Mouse (Mus musculus) right cerebral cortex, postnatal 14 days (tissue): ENCODE measurements at regions not wholly inside any gene's neighbourhood (a gene's known extent, or its start where the extent isn't known, plus 50 kb on each side); places are given as distances from the start of the nearest gene placed in this dataset.

Experiments used
- DNase-seq: peaks from one replicate; pipeline ENCODE4 v3.0.0; 2022

DNA sequence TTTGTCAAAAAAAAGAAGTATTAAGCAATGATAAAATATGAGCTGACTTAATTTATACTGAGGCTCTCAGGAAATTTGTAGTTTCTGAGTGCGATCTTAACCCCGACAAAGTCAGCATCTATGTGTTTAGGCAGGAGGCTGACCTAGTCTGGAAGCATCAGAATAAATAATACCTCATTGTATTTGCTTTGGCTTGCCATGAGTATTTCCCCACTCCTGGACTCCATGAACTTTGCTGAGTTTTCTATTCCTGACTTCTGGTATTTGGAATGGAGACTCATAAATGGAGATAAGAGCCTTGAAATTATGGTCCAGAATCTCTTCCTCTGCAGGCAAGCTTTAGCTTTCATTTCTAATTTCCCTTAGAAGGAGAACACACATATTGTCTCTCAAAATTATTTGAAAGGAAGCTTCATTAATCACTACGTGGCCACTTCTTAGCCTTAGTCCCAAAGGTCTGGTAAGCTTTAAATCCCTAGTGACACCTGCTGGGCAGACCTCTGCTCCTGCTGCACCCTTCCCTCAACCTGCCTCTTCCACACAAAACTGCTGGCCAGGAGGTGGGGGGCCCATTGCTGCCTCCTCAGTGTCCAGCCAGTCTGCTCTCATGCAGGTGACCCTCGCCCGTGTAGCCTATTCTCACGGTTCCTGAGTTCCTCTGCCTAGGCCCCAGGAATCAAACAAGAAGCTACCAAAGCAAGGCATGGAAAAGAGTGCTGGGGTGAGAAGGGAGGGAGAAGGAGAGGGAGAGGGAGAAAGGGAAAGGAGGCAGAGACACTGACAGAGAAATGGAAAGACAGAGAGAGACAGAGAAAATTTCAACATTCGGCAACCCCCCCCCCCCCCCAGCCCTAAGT is 173.6 kb upstream of the Klf12 start:
- no peak for DNase-seq

GRCm38 (mm10) chr14:100446130-100446529 is 161.7 kb upstream of the Klf12 start:
- DNase-seq = no peak

DNA sequence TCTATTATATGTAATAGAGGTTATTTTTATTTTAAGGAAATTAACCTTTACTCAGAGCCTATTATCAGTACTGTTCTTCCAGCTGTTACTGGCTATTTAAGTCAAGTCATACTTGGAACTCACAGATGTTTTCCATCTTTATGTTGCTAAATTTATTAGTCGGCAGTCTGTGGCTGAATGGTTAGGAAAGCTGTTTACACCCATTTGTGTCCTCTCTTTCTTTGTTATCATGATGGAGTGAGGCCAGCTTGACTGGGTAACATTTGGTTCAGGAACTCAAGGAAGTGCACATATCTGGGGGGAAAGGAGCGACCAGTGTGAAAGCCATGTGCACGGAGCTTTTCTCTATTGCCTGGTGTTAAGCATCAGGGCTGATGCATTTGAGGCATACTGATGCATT is 160.4 kb upstream of the Klf12 start:
- DNase-seq = no peak

DNA sequence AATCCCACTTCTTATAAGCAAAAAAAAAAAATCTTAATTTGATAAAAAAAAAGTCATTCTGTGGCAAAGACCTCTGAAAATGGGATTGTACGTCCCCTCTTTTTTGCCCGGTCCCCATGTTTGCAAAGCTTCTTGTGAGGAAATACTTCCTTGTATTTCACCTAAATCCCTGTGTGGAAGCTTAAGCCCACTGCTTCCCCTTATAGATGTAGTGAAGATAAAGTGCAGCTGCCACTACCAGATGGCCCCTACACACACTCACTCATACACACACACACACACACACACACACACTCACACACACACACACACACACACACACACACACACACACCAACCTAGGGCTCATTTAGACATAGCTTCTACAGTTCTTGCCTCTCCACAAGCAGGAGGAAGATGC is 159.6 kb upstream of the Klf12 start:
- no peak for DNase-seq

DNA sequence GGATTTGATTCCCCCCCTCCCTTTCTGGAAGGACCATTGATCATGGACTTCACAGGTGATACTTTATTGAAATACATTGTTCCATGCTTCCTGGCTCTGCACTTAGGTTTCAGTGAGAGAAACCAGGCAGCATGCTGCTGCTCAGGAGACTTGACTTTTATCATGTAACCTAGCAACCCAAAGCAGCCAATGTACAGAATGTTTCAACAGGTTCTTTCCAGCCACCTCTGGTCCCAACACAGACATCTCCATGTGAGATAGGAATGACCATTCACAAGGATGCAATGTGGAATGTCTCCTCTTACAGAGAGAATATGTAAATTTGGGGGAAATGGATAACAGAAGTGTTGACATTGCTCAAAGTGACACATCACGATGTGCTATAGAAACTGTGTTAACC is 153.1 kb upstream of the Klf12 start:
- DNase-seq = no peak

GRCm38 (mm10) chr14:100429662-100430061 is 145.2 kb upstream of the Klf12 start:
- no peak for DNase-seq

- no peak for DNase-seq
These were observed 141.9 kb upstream of the Klf12 start for GRCm38 (mm10) chr14:100426399-100426798.

GRCm38 (mm10) chr14:100423790-100424189 is 139.3 kb upstream of the Klf12 start:
- no peak for DNase-seq

GRCm38 (mm10) chr14:100421666-100422065 is 137.2 kb upstream of the Klf12 start:
- no peak for DNase-seq

- no peak for DNase-seq
These were observed 130.6 kb upstream of the Klf12 start for GRCm38 (mm10) chr14:100415099-100415498.

DNA sequence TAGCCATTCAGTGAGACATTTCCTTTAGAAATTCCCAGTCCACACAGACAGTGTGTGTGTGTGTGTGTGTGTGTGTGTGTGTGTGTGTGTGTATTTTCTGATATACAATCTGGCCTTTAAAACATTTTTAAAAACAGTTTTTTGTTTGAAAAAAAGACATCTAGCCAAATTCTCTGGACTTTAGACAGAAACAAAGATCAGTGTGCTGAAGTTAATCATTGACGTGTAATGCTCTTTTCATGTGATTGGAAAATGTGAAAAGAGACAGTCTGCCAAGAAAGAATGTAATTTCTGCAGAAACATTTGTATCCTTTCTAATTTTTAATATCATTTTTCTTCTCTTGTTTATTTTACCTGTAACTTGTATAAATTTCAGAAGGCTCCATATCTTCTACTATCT is 127.7 kb upstream of the Klf12 start:
- DNase-seq = no peak

DNA sequence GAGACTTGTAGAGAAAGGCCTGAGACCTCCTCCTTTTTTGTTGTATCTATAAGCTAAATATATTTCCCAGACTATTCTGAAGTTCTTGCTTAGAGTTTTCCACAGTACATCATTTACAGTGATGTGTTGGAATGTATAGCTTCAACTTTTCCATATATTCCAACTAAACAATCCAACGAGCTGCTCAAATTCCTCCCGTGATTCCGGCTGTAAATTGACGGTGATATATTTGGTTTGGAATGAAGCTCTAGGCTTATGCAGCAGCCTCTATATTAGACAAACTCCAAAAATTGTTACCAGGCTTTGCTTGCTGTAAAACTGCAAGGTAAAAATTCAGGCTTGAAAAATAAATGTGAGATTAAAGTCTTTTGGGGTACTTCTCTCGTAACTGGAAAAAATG is 112.7 kb upstream of the Klf12 start:
- DNase-seq = no peak

GRCm38 (mm10) chr14:100375218-100375983 is 90.9 kb upstream of the Klf12 start:
- DNase-seq = no peak

DNA sequence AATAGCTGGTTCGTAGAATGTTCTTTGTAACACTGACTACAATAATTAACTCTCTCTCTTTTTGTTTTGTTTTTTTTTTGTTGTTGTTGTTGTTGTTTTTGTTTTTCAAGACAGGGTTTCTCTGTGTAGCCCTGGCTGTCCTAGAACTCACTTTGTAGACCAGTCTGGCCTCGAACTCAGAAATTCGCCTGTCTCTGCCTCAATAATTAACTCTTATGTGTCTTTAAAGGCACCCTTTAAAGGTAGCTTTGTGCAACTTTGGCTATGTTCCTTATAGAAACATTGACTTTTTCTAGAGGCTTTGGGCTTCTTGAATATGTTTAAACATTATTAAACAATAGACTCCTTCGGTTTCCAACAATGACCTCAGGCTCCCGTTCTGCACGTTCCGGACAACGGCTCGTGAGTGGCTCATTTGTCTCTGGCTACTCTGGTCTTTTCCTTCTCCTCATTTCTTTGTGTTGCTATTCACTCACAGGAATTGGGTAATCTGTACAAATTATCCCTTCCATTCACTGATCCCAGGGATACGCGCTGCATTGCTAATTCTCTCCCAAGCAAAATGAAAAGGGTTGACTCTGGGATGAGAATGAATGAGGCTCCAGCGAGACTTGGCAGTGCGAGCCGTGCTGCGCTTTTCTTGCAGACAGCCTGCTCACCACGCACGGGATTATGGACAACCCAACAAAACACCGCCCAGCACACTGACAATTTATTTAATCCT is 90.2 kb upstream of the Klf12 start:
- DNase-seq = peak; percentile 33

DNA sequence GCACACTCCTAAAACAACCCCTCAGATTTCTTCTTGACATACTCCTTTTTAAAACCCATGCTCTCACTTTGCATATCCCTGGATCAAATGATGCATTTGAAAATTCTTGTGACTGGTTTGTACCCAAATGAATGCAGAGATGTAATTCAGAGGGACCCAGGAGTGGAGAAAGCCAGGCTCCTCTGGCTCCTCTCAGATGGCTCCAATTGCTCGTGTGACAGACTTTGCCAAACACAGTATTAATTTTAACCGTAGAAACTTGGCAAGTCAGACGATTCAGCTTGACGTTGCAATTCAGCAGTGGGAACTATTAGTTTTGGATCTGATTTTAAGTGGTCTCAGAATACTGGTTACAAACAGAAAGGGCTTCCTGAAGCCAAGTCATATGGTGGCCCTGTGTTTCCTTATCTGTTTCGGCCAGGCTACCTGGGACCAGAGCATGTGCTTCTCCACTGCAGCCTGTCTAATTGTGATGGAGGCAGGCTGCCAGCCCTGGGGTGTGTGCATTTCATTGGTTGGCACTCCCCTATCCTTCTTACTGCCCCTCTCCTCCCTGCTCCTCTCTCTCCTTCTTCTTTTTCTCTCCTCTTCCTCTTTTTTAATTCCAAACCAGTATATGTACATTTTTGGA is 81.9 kb upstream of the Klf12 start:
- DNase-seq = no peak

DNA sequence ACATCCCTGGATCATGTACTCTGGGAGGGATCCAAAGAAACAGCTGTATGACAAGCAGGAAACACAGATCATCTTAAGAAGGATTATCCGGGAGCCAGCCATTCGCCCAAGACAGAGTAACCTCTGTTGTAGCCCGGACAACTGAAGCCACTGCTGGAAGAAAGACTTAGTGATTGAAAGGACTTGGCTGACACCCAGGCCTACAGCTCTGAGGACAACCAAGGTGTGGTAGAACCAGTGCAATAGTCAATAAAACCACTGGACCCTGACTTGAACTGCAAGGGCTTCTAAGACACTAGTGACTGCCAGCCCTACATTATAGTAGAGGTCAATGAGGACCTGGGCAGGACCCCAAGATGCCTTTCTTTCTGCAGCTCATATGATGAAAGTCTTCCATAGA is 78.3 kb upstream of the Klf12 start:
- no peak for DNase-seq

GRCm38 (mm10) chr14:100361346-100362029 is 77.0 kb upstream of the Klf12 start:
- DNase-seq = no peak

DNA sequence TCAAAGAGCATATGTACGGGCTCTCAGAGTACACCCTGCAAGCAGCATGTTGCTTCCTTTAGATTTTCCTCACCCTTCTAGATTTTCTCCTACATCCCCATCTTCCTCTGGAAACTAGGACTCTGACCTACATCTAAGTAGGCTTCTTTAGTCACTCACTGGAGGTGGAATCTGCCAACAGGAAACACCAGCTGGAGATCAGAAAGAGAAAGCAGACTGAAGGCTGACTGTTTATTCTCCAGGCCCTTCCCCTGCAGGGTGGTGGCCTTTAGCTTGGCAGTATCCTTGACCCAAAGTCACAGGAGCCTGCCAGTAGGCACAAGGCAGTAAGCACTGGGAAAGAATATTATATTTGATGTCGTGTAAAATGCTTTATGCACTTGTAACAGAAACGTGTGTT is 75.4 kb upstream of the Klf12 start:
- no peak for DNase-seq

- no peak for DNase-seq
These were observed 72.7 kb upstream of the Klf12 start for GRCm38 (mm10) chr14:100357131-100357530.

DNA sequence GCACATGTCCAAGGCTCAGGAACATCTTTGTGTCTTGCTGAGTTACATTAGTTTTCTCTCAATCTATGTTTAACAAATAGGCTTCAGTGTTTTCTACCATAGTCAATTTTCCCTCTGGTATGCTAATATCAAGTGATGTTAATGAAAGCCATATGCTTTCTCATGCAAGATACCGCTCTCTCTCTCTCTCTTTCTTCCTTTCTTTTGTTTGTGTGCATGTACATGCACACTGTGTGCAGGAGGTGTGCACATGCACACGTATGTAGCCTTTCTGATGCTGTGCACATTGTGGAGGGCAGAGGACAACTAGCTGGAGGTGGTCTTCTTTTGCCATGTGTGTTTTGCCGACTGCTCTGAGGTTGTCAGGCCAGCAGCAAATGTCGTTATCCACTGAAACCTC is 69.0 kb upstream of the Klf12 start:
- DNase-seq = no peak

- DNase-seq = no peak
These were observed 68.5 kb upstream of the Klf12 start for GRCm38 (mm10) chr14:100352961-100353452.

DNA sequence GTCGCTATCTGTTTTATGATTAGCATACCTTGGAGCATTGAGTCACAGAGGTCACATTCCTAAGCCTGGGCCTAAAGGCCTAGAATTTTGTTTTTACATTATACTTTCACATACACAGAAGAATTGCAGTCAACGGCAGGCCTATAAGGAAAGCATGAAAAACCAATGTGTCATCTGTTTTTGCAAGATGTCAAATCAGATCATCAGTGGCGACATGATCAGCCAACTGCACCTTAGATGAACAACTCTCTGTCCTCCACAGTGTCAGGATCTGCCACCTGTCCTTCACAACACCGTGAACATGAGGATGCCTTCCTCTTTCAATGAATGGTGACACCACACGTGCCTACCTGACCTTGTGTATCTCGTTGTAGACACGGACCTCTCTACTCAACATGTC is 66.5 kb upstream of the Klf12 start:
- DNase-seq = no peak
